Comparison of ENCODE assay signal across 20 mouse cellular contexts in genomic region chr7:34165999-34166398, GRCm38 (mm10). TPM values are rescaled to one million over a fixed set of nuclear protein-coding genes. Genes with fewer than 3 reads are reported as not detected.
DNase-seq lines count a peak whose midpoint lies in the region; ATAC-seq and TF ChIP-seq lines count a peak whose summit lies in the region.
"Had no signal": no experiment of that assay in that cellular context is flagged by ENCODE, and none has a peak within 500 bp of the region (broad histone marks: within the 10 kb centered on the region; RNA-seq: fewer than 3 reads in every experiment).

No protein-coding gene starts in this region.

- ATAC-seq in erythroblast, adult 5-6 weeks (replicated peaks; ENCODE audit: low FRiP score, poor library complexity, severe bottlenecking) = no peak
- ATAC-seq in liver, embryonic 11.5 days (replicated peaks; ENCODE audit: low FRiP score) = no peak
- no peak for ATAC-seq in G1E (ENCODE audit: extremely low read depth, insufficient number of reproducible peaks, low FRiP score, poor library complexity, severe bottlenecking)
- ATAC-seq in liver, embryonic 16.5 days (ENCODE audit: low read depth) = no peak
- ATAC-seq: intestine, embryonic 16.5 days had no signal

- no peak for TF ChIP-seq CTCF in G1E (IDR thresholded peaks at IDR 0.05; ENCODE audit: low read depth, low read length)

- no peaks in the 10 kb centered on the region for H3K9me3 ChIP-seq in erythroblast, embryonic 14.5 days (ENCODE audit: control insufficient read depth, low read length)
- H3K9me3 ChIP-seq in liver, embryonic 11.5 days (ENCODE audit: control insufficient read depth, low read length) = no peaks in the 10 kb centered on the region
- no peaks in the 10 kb centered on the region for H3K9me3 ChIP-seq in G1E (replicated peaks)
- no peaks in the 10 kb centered on the region for H3K9me3 ChIP-seq in liver, embryonic 16.5 days (replicated peaks; ENCODE audit: control insufficient read depth, low read length)
- H3K9me3 ChIP-seq: embryonic facial prominence, embryonic 10.5 days; heart, embryonic 15.5 days; hindbrain, embryonic 12.5 days; limb, embryonic 15.5 days; megakaryocyte, embryonic 14.5 days had no signal

- H3K9ac ChIP-seq in liver, embryonic 11.5 days (ENCODE audit: low read depth, low read length) = no peak overlapping the region
- H3K9ac ChIP-seq in liver, embryonic 16.5 days (ENCODE audit: low read depth, low read length) = no peak overlapping the region
- H3K9ac ChIP-seq: heart, embryonic 15.5 days; hindbrain, embryonic 12.5 days; limb, embryonic 15.5 days had no signal

- H3K27me3 ChIP-seq in erythroblast, embryonic 14.5 days (ENCODE audit: control insufficient read depth) = no peaks in the 10 kb centered on the region
- no peaks in the 10 kb centered on the region for H3K27me3 ChIP-seq in liver, embryonic 11.5 days (replicated peaks; ENCODE audit: control insufficient read depth, insufficient read depth, low read length)
- H3K27me3 ChIP-seq in G1E (ENCODE audit: insufficient read depth, low read length) = no peaks in the 10 kb centered on the region
- no peaks in the 10 kb centered on the region for H3K27me3 ChIP-seq in liver, embryonic 16.5 days (ENCODE audit: control insufficient read depth, insufficient read depth, low read depth, low read length)
- H3K27me3 ChIP-seq: heart, embryonic 15.5 days; hindbrain, embryonic 12.5 days; limb, embryonic 15.5 days; megakaryocyte, embryonic 14.5 days had no signal

- intact Hi-C loops in left cerebral cortex, postnatal 10 days (cut with DNase I) = no loop called here

- WGBS in liver, embryonic 11.5 days = 74% methylated on average over 3 of the region's 3 CpGs
- WGBS in liver, embryonic 16.5 days (ENCODE audit: insufficient replicate concordance) = 64% methylated on average over 3 of the region's 3 CpGs

- H3K4me2 ChIP-seq in liver, embryonic 11.5 days = peak overlapping the region; percentile 55
- H3K4me2 ChIP-seq in liver, embryonic 16.5 days (ENCODE audit: low read depth, low read length) = 0 out of 2 replicates have a peak overlapping the region, but pooled peaks have one; percentile 36

- no peak for DNase-seq in liver, embryonic 11.5 days (ENCODE audit: low spot score)
- no peak for DNase-seq in liver
- DNase-seq in G1E (ENCODE audit: low spot score) = no peak
- DNase-seq in cerebellum, postnatal 10 days = no peak
- DNase-seq in left cerebral cortex, postnatal 10 days (ENCODE audit: extremely low spot score in 1 of 2, low spot score in 2 of 2) = no peak
- DNase-seq: heart, adult 18-20 months; kidney, postnatal 14 days; lung, postnatal 14 days; thymus, postnatal 14 days had no signal

- peaks cover 55% of the 10 kb centered on the region for H3K36me3 ChIP-seq in erythroblast, embryonic 14.5 days (ENCODE audit: control insufficient read depth)
- H3K36me3 ChIP-seq in liver, embryonic 11.5 days (ENCODE audit: control insufficient read depth, insufficient read depth, low read length) = peaks cover 39% of the 10 kb centered on the region
- peaks cover 53% of the 10 kb centered on the region for H3K36me3 ChIP-seq in G1E (replicated peaks)
- peaks cover 42% of the 10 kb centered on the region for H3K36me3 ChIP-seq in liver, embryonic 16.5 days (ENCODE audit: control insufficient read depth, insufficient read depth)

- peak overlapping the region; percentile 99 for H3K4me3 ChIP-seq in erythroblast, embryonic 14.5 days (replicated peaks)
- H3K4me3 ChIP-seq in liver, embryonic 11.5 days (ENCODE audit: low read depth, low read length) = no peak overlapping the region; the same call in 1 of the 2 replicates
- peak overlapping the region; percentile 52; the same call in 1 of the 2 replicates for H3K4me3 ChIP-seq in G1E (ENCODE audit: low read depth, low read length)
- no peak overlapping the region for H3K4me3 ChIP-seq in liver, embryonic 16.5 days (ENCODE audit: low read depth, low read length)
- H3K4me3 ChIP-seq: hindbrain, embryonic 12.5 days; limb, embryonic 15.5 days; megakaryocyte, embryonic 14.5 days had no signal

- H3K27ac ChIP-seq in liver, embryonic 11.5 days (ENCODE audit: low read depth, low read length) = no peak overlapping the region
- no peak overlapping the region for H3K27ac ChIP-seq in liver, embryonic 16.5 days (ENCODE audit: low read length)
- H3K27ac ChIP-seq: embryonic facial prominence, embryonic 10.5 days; heart, embryonic 15.5 days; hindbrain, embryonic 12.5 days; limb, embryonic 15.5 days had no signal

- H3K4me1 ChIP-seq in erythroblast, embryonic 14.5 days (ENCODE audit: control insufficient read depth) = peaks cover 25% of the 10 kb centered on the region
- H3K4me1 ChIP-seq in liver, embryonic 11.5 days (replicated peaks; ENCODE audit: control insufficient read depth, insufficient read depth, low read length) = peaks cover 4% of the 10 kb centered on the region
- peaks cover 40% of the 10 kb centered on the region for H3K4me1 ChIP-seq in G1E (ENCODE audit: insufficient read depth, low read depth, low read length)
- peaks cover 14% of the 10 kb centered on the region for H3K4me1 ChIP-seq in liver, embryonic 16.5 days (ENCODE audit: control insufficient read depth, low read depth, low read length)

RNA-seq across cellular contexts. Expression of gene Uba2, which starts 3.4 kb away (rescaled TPM):
- polyA plus RNA-seq in erythroblast, embryonic 14.5 days (2012) = 0.92 and 1.3 TPM in 2 replicates
- total RNA-seq in erythroblast, adult 5-6 weeks (2015; ENCODE audit: low replicate concordance) = 35.2 and 65.0 TPM in 2 replicates
- 49.3 and 70.3 TPM in 2 replicates for total RNA-seq in erythroblast, adult 5-6 weeks (2017; ENCODE audit: low replicate concordance)
- polyA plus RNA-seq in liver, embryonic 11.5 days (2014; fragmentation: Nextera tagmentation; extraction: Ambion mirVana) = 226 and 253 TPM in 2 replicates
- total RNA-seq in G1E (2014; fragmentation: Nextera tagmentation) (251 and 253 TPM in 2 replicates), G1E (2017) (334 TPM in 2 replicates)
- polyA plus RNA-seq in G1E (2012) = 57.5 and 69.1 TPM in 2 replicates
- polyA plus RNA-seq in liver, embryonic 16.5 days (2015; fragmentation: Nextera tagmentation; extraction: Ambion mirVana) = 69.6 and 81.1 TPM in 2 replicates
- 10 to 100 TPM; 77.3 to 80.7 TPM for total RNA-seq in left cerebral cortex, postnatal 10 days (2021)

RNA-seq across cellular contexts. Expression of gene Pdcd2l, which starts 30.5 kb away (rescaled TPM):
- 0.42 and 0.52 TPM in 2 replicates for polyA plus RNA-seq in erythroblast, embryonic 14.5 days (2012)
- total RNA-seq in erythroblast, adult 5-6 weeks (2015; ENCODE audit: low replicate concordance) = 9.0 and 11.5 TPM in 2 replicates
- 1.7 and 5.0 TPM in 2 replicates for total RNA-seq in erythroblast, adult 5-6 weeks (2017; ENCODE audit: low replicate concordance)
- 56.2 and 62.8 TPM in 2 replicates for polyA plus RNA-seq in liver, embryonic 11.5 days (2014; fragmentation: Nextera tagmentation; extraction: Ambion mirVana)
- total RNA-seq in G1E (2014; fragmentation: Nextera tagmentation) = 36.6 and 38.6 TPM in 2 replicates
- total RNA-seq in G1E (2017) = 48.3 and 49.8 TPM in 2 replicates
- polyA plus RNA-seq in G1E (2012) = 6.9 and 8.0 TPM in 2 replicates
- polyA plus RNA-seq in liver, embryonic 16.5 days (2015; fragmentation: Nextera tagmentation; extraction: Ambion mirVana) = 19.8 and 20.0 TPM in 2 replicates
- total RNA-seq in left cerebral cortex, postnatal 10 days (2021) = 10 to 100 TPM; 24.9 to 28.9 TPM

RNA-seq across cellular contexts. Expression of gene Wtip, which starts 32.9 kb away (rescaled TPM):
- polyA plus RNA-seq in erythroblast, embryonic 14.5 days (2012) = 0.07 and 0.09 TPM in 2 replicates
- not detected in 2 replicates for total RNA-seq in erythroblast, adult 5-6 weeks (2015; ENCODE audit: low replicate concordance)
- total RNA-seq in erythroblast, adult 5-6 weeks (2017; ENCODE audit: low replicate concordance) = not detected in 2 replicates
- polyA plus RNA-seq in liver, embryonic 11.5 days (2014; fragmentation: Nextera tagmentation; extraction: Ambion mirVana) = 2.2 and 3.4 TPM in 2 replicates
- total RNA-seq in G1E (2014; fragmentation: Nextera tagmentation) (not detected in 2 replicates), G1E (2017) (not detected in 2 replicates)
- not detected in 2 replicates for polyA plus RNA-seq in G1E (2012)
- polyA plus RNA-seq in liver, embryonic 16.5 days (2015; fragmentation: Nextera tagmentation; extraction: Ambion mirVana) = 0.43 and 0.58 TPM in 2 replicates
- total RNA-seq in left cerebral cortex, postnatal 10 days (2021) = 10 to 100 TPM; 18.5 to 21.5 TPM
- total RNA-seq: monocyte, adult 5-6 weeks; neutrophil, adult 5-6 weeks had no signal

Comparison
In these comparisons a context has a peak if more than half of its experiments do, and no peak if none do; other contexts are left out.
1. H3K4me3 ChIP-seq: peak in erythroblast, embryonic 14.5 days (single experiment) and G1E (single experiment); none in liver, embryonic 11.5 days (single experiment) and liver, embryonic 16.5 days (single experiment).
2. RNA of gene Uba2, which starts 3.4 kb away (polyA plus RNA-seq): 226 to 253 TPM in liver, embryonic 11.5 days, 69.6 to 81.1 TPM in liver, embryonic 16.5 days and 57.5 to 69.1 TPM in G1E; 0.92 to 1.3 TPM in erythroblast, embryonic 14.5 days; every median in the first group is over 10 times any median in the second.